Mouse (Mus musculus): ENCODE results near the gene Olfm2. TPM values are rescaled to one million over a fixed set of nuclear protein-coding genes. Genes with fewer than 3 reads are reported as not detected.
A peak's percentile ranks its signal among the peaks of the same experiment; 100 is the strongest.
"Not testable (repeated sequence)": the region's sequence is repeated elsewhere in the genome, so short reads cannot be mapped to it uniquely, and the experiment has no call there.

Olfm2 gene
- polyA plus RNA-seq, 1 experiment = 3.6 TPM

GRCm38 (mm10) chr9:20710471-20710870 is 35.7 kb downstream of the Olfm2 start:
- no peak overlapping the region for H3K27ac ChIP-seq (ENCODE audit: insufficient read depth, low read length)
- no peak overlapping the region for H3K4me3 ChIP-seq (ENCODE audit: insufficient read depth, low read length)
- TF ChIP-seq POLR2A (IDR thresholded peaks at IDR 0.05; ENCODE audit: low read depth, low read length) (no peak), CTCF (IDR thresholded peaks at IDR 0.05; ENCODE audit: borderline replicate concordance, insufficient read depth, low read length) (no peak)
- no peaks in the 10 kb centered on the region for H3K4me1 ChIP-seq (ENCODE audit: control insufficient read depth, insufficient read depth, low read length)

GRCm38 (mm10) chr9:20705981-20706380 is 40.2 kb downstream of the Olfm2 start:
- TF ChIP-seq POLR2A (IDR thresholded peaks at IDR 0.05; ENCODE audit: low read depth, low read length) (no peak), CTCF (IDR thresholded peaks at IDR 0.05; ENCODE audit: borderline replicate concordance, insufficient read depth, low read length) (no peak)
- H3K4me1 ChIP-seq (ENCODE audit: control insufficient read depth, insufficient read depth, low read length) = no peaks in the 10 kb centered on the region
- H3K4me3 ChIP-seq (ENCODE audit: insufficient read depth, low read length) = no peak overlapping the region
- no peak overlapping the region for H3K27ac ChIP-seq (ENCODE audit: insufficient read depth, low read length)

- Histone ChIP-seq H3K4me3 (ENCODE audit: insufficient read depth, low read length) (no peak overlapping the region), H3K4me1 (ENCODE audit: control insufficient read depth, insufficient read depth, low read length) (no peaks in the 10 kb centered on the region), H3K27ac (ENCODE audit: insufficient read depth, low read length) (no peak overlapping the region)
- TF ChIP-seq POLR2A (IDR thresholded peaks at IDR 0.05; ENCODE audit: low read depth, low read length) (0 out of 2 replicates have a peak, but pooled peaks have one; percentile 15), CTCF (IDR thresholded peaks at IDR 0.05; ENCODE audit: borderline replicate concordance, insufficient read depth, low read length) (0 out of 2 replicates have a peak, but pooled peaks have one; percentile 3)
Observed at GRCm38 (mm10) chr9:20705420-20705819, 40.7 kb downstream of the Olfm2 start.

DNA sequence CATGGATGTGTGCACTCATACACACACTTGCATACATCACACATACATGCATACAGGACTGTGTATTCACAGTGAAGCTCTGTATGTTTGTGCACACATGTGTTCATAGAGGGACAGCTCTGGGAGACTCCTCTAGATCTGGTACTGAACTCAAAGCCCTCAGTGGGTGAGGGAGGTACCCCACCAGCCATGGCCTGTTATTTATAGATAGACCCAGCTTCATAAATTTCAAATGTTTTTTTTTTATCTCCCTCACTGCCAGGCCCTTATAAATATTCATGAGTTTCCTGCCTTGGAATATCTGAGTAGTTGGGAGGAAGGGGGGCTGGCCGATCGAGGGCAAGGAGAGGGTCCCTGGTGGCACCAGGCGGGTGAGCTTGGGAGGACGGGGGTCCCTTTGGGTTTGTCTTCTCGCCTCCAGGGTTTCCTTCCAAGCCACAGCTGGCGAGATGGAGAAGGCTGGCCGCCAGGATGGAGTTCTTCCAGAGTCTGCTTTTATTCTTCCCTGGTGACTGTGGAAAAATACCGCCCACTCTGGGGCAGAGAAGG is 42.2 kb downstream of the Olfm2 start:
- Histone ChIP-seq H3K4me3 (ENCODE audit: insufficient read depth, low read length) (no peak overlapping the region), H3K4me1 (ENCODE audit: control insufficient read depth, insufficient read depth, low read length) (no peaks in the 10 kb centered on the region), H3K27ac (ENCODE audit: insufficient read depth, low read length) (no peak overlapping the region)
- no peak for TF ChIP-seq POLR2A (IDR thresholded peaks at IDR 0.05; ENCODE audit: low read depth, low read length)
- TF ChIP-seq CTCF (IDR thresholded peaks at IDR 0.05; ENCODE audit: borderline replicate concordance, insufficient read depth, low read length) = no peak

DNA sequence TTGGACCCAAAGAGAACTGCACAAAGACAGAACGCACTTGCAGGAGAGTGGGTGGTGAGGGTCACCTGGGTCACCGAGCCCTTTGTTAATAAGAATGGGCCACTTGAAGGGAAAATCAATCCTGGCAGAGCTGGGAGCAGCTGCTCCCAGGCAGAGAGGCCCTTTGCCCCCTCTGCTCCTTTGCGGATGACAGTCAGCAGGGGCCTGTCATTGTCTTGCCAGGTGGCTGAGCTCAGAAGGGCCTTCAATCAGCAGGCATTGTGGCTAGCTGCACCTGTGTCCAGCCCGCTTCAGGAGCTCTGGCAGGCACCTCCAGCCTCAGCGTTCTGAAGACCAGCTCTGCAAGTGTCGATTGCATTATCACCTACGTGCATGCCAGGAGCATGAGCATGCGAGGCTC is 48.7 kb downstream of the Olfm2 start:
- no peak overlapping the region for H3K4me3 ChIP-seq (ENCODE audit: insufficient read depth, low read length)
- H3K27ac ChIP-seq (ENCODE audit: insufficient read depth, low read length) = no peak overlapping the region
- no peaks in the 10 kb centered on the region for H3K4me1 ChIP-seq (ENCODE audit: control insufficient read depth, insufficient read depth, low read length)
- no peak for TF ChIP-seq POLR2A (IDR thresholded peaks at IDR 0.05; ENCODE audit: low read depth, low read length)
- no peak for TF ChIP-seq CTCF (IDR thresholded peaks at IDR 0.05; ENCODE audit: borderline replicate concordance, insufficient read depth, low read length)

DNA sequence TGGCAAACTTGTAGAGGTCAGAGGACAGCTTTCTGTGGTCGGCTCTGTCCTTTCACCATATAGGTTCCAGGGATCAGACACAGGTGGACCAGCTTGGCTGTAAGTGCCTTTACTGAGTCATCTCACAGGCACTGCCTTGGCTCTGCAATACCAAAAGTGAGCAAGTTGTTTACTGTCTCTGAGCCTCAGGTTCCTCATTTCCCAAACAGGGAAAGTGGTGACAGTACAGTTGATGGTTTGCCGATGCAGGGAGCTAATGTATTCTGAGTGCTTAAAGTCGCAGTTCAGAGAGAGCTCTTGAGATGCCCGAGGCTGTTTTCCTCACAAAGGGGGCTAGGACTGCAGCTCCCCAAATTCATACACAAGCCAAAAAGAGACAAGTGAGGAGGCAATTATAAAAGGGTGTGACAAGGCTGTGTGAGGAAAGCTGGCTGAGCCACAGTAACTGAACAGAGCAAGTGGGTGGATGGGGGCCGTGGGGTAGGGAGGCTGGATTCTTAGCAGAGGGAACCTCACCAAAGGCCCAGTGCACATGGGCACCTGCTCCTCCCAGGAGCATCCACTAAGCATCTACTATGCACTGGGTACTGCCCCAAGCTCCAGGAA is 49.9 kb downstream of the Olfm2 start:
- H3K4me3 ChIP-seq (ENCODE audit: insufficient read depth, low read length) = no peak overlapping the region
- H3K27ac ChIP-seq (ENCODE audit: insufficient read depth, low read length) = no peak overlapping the region
- H3K4me1 ChIP-seq (ENCODE audit: control insufficient read depth, insufficient read depth, low read length) = no peaks in the 10 kb centered on the region
- TF ChIP-seq CTCF (IDR thresholded peaks at IDR 0.05; ENCODE audit: borderline replicate concordance, insufficient read depth, low read length) = no peak
- no peak for TF ChIP-seq POLR2A (IDR thresholded peaks at IDR 0.05; ENCODE audit: low read depth, low read length)

DNA sequence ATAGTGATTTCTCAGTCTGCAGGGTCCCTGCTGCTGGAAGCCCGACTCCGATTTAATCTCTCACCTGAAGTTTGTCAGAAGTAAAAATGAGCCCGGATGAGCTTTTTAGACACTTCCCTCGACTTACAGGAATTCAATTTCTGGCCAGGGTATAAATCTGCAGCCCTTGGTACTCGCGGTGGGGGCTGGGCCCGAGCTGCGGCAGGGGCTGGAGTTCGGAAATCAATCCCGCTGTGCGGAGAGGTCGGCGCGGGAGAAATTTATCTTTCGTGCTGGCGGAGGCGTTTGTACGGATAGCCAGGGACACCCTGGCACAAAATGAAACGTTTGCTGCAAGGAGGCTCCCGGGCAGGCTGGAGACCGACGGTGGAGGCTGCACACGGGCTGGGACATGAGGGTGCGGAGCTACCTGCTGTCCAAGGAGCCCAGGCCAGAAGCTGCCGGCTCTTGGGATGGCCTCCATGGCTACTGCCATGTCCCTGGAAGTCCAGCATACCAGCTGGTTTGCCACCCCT is 51.4 kb downstream of the Olfm2 start:
- TF ChIP-seq POLR2A (IDR thresholded peaks at IDR 0.05; ENCODE audit: low read depth, low read length) (no peak), CTCF (IDR thresholded peaks at IDR 0.05; ENCODE audit: borderline replicate concordance, insufficient read depth, low read length) (no peak)
- Histone ChIP-seq H3K4me3 (ENCODE audit: insufficient read depth, low read length) (no peak overlapping the region), H3K4me1 (ENCODE audit: control insufficient read depth, insufficient read depth, low read length) (no peaks in the 10 kb centered on the region), H3K27ac (ENCODE audit: insufficient read depth, low read length) (no peak overlapping the region)

DNA sequence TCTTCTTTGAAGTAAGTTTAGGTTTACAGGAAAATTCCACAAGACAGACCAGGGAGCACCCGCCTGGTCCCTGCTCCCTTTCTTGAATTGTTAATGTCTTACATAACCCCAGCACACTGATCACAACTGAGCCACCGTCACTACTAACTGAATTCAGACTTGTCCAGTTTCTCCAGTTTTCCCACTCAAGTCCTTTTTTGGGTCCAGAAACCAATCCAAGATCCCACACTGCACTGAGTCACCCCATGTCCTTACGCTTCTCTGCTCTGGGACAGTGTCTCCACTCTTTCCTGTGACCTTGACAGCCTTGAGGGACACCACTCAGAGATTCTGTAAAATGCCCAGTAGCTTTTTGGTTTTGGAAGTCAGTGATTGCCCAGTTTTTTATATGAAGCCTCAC is 53.3 kb downstream of the Olfm2 start:
- no peak for TF ChIP-seq POLR2A (IDR thresholded peaks at IDR 0.05; ENCODE audit: low read depth, low read length)
- no peak for TF ChIP-seq CTCF (IDR thresholded peaks at IDR 0.05; ENCODE audit: borderline replicate concordance, insufficient read depth, low read length)
- Histone ChIP-seq H3K4me1 (ENCODE audit: control insufficient read depth, insufficient read depth, low read length) (no peaks in the 10 kb centered on the region), H3K4me3 (ENCODE audit: insufficient read depth, low read length) (no peak overlapping the region), H3K27ac (ENCODE audit: insufficient read depth, low read length) (no peak overlapping the region)

DNA sequence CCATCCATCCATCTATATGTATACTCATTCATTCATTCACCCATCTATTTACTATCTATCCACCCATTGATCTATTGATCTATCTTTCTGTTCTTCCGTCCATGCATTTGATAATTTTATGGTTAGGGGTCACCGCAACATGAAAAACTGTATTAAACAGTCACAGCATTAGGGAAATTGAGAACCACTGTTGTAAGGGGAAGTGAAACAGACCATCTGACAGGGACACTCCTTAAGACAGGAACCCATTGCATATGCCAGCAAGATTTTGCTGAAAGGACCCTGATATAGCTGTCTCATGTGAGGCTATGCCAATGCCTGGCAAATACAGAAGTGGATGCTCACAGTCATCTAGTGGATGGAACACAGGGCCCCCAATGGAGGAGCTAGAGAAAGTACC is 55.7 kb downstream of the Olfm2 start:
- not testable (repeated sequence) for H3K27ac ChIP-seq (ENCODE audit: insufficient read depth, low read length); H3K4me3 ChIP-seq (ENCODE audit: insufficient read depth, low read length); H3K4me1 ChIP-seq (ENCODE audit: control insufficient read depth, insufficient read depth, low read length)

- Histone ChIP-seq H3K4me1 (ENCODE audit: control insufficient read depth, insufficient read depth, low read length) (no peaks in the 10 kb centered on the region), H3K4me3 (ENCODE audit: insufficient read depth, low read length) (no peak overlapping the region), H3K27ac (ENCODE audit: insufficient read depth, low read length) (no peak overlapping the region)
- TF ChIP-seq CTCF (IDR thresholded peaks at IDR 0.05; ENCODE audit: borderline replicate concordance, insufficient read depth, low read length) (no peak), POLR2A (IDR thresholded peaks at IDR 0.05; ENCODE audit: low read depth, low read length) (no peak)
Observed at GRCm38 (mm10) chr9:20689913-20690312, 56.2 kb downstream of the Olfm2 start.

Measured in embryonic fibroblast, embryonic 13.5 days (primary cell).